Mouse (Mus musculus) MN1 (cell line): ENCODE data around the gene Gfm2.
A peak's percentile ranks its signal among the peaks of the same experiment; 100 is the strongest.

Experiments
- DNase-seq: peaks from one replicate; pipeline ENCODE4 v3.0.0-alpha.2; 2016; ENCODE audit warnings: low spot score

Gene Gfm2

GRCm38 (mm10) chr13:97187693-97188092 is 50.0 kb downstream of the Gfm2 start:
- DNase-seq: no peak

DNA sequence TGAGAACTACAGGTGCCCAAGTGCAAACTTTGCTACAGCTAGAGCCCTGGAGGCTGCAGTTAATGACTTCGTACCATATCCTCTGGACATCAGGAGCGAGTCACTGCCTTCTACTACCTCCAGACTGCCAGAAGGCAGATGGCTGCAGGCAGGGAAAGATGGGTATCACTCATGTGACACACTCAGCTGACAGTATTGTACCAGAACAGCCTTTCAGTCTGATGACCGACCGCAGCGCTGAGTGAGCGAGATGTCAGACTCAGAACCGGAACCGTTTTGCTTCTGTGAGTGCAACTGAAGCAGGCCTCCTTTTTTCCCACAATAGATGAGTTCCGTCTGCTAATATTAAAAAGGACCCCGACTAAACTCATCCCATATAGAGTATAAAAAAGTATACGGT is 54.9 kb downstream of the Gfm2 start:
- DNase-seq: peak; percentile 59

DNA sequence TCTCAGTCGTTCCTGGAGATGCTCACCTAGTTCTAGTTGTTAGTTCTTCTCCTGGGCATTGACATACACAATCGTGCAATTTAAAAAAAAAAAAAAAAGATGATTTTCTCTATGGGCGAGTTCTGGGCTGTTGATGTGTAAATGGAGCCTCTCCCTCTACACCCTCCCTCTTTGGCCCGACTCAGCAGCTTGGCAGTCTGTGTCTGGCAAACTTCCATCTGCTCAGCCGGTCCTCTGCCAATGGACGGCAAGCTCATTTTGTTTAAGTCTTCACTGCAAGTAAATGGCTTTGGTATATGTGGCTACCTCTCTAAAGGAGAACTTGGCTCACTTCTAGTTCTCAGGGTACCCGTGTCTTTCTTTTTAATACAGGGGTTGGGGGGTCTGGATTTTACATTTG is 55.7 kb downstream of the Gfm2 start:
- peak; percentile 62 for DNase-seq

GRCm38 (mm10) chr13:97196186-97196924 is 58.6 kb downstream of the Gfm2 start:
- no peak for DNase-seq

DNA sequence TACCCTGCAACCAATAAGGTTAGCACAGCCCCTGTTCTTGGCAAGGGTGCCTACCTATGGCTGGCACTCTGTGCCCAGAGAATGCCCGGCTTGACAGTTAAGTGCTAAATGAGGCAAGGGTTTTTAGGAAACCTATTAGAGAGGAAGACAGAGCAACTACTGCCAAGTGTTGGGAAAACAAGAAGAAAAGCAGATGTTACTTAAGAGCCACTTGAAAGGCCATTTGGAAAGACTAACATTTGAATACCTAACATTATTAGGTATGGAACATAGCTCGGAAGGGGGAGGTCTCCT is 59.1 kb downstream of the Gfm2 start:
- DNase-seq: peak; percentile 65

DNA sequence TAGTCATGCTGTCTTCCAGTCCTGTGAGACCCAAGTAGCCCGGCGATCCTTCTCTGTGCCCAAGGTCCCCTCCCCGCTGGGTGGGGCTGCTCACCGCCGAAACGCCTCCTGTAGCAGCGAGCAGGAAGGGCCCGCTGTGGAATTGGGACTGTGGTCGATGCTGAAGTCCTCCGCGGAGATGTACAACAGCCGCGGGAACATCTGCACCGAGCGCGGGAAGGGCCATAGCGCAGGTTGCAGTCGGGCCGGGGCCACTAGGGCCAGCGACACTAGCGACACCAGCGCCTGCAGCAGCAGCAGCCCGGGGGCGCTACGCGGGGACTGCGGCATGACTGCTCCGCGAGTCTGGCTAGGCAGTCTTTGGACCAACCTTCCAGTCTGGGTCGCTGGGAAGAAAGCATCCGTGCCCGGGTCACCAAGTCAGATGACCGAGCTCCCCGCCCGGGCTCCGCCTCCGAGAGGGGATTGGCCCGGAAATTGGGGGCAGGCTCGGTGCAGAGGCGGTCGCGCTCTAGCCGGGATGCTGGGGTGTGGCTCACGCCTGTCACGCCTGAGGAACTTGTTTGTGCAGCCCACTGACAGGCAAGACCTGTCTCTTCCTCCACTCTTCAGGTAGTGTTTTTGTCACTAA is 60.3 kb downstream of the Gfm2 start, which contains the start of gene Hexb:
Gene Hexb, minus strand, starts transcription at position 426 of the 631 bp plus-strand sequence.
- peak; percentile 94 for DNase-seq

- DNase-seq: no peak
Measured at GRCm38 (mm10) chr13:97199123-97199522, 61.4 kb downstream of the Gfm2 start.

GRCm38 (mm10) chr13:97201076-97201475 is 63.3 kb downstream of the Gfm2 start:
- DNase-seq: no peak

DNA sequence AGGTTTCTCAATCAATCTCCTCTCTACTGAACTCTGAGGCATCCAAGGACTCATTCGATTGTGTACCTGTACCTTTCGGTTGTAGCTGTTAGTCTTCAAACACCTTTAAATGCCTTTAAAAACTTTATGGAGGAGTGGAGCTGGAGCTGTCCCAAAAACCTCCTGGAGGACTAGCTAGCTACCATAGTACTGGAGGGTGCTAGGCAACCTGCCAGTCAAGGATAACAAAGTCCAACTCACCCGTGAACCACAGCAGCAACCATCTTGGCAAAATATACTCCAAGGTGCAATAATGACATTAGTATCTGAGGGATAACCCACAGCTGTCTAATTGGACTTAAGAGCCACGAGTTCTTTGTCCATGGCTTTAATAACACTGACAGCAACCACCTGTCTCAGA is 64.2 kb downstream of the Gfm2 start:
- no peak for DNase-seq

DNA sequence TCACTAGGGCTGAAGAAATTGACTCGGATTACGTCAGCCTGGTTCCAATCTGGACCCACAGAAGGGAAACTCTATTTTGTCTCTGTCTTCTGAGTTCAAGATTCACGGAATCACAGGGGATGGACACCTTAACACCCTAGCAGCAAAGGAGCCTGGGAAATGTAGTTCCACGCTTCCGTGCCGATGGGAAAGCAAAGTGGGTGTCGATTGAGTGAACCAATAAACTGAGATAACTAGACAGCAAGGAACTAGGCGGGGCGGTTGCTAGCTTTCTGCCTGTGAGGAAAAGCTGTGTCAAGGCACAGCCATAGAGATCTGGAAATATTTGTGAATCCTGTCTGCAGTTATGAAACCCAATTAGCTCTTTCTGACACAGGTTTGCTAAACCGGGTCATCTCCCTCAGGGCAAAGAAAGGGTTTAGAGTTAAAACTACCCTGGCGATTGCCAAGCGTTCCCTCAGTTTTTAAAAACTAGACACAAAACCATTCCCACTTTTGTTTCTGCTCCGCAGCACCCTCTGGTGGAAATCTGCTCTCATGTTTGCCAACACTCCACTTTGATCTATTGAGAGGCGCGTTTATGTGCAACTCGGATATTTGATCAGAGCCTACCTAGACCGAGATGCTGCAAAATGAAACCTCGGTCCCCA is 67.4 kb downstream of the Gfm2 start:
- peak; percentile 87 for DNase-seq

DNA sequence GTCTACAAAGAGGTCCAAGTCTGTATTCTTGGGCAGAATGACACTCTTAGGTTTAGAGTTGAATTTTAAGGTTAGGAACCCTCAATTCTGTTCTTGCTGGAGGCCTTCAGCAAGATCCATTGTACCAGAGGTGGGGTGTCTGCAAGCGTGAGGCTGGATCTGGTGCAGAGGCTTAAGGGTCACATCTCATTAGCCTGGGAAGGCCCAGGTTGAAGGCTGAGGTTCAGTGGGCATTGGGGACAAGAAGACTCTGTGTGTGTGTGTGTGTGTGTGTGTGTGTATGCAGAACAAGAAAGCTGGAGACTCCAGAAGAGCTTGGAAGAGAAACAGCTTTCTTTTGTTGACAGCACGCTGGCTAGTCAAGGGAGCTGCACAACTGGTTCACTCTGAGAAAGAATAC is 68.3 kb downstream of the Gfm2 start:
- no peak for DNase-seq

GRCm38 (mm10) chr13:97207472-97208111 is 69.9 kb downstream of the Gfm2 start:
- DNase-seq: no peak

GRCm38 (mm10) chr13:97208112-97208478 is 70.4 kb downstream of the Gfm2 start:
- no peak for DNase-seq

GRCm38 (mm10) chr13:97208500-97209010 is 70.8 kb downstream of the Gfm2 start:
- DNase-seq: peak; percentile 25

GRCm38 (mm10) chr13:97214583-97215268 is 77.0 kb downstream of the Gfm2 start:
- no peak for DNase-seq

DNA sequence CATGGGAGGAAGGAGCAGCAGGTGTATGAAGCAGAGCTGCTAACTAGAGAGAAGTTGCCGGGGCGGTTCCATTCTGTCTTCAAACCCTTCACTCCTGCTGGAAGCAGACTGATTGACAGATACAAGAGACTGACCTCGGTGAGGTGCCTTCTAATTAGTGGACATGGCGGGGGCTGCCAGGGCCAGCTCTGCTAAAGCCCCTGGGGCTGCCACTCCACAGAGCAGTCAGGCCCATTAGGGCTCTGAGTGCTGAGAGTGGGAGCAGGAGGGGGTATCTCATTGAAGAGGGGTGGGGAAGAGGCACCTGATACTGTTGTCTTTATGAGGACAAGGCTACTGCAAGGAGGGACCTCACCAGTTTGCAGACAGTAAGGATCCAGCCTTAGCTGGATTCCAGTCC is 77.8 kb downstream of the Gfm2 start:
- DNase-seq: no peak

DNA sequence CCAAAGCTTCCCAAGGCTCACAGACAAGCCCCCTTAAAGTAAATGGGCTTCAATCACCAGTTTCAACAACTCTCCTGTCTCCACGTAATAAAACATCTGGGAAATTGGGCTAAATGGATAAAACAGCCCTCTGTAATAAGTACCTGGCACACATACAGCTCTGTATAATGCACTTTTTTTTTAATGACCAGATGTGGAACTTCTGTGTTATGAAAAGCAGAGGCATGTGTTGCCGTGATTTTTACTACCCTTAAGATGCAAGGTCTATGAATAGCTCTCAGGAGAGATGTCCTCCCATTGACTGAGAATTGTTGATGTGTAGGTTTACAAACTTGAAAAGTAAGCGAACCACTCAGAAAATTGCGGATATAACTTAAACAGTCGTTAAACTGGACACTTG is 78.5 kb downstream of the Gfm2 start:
- DNase-seq: no peak

GRCm38 (mm10) chr13:97220022-97220421 is 82.3 kb downstream of the Gfm2 start:
- DNase-seq: no peak

- no peak for DNase-seq
Measured at GRCm38 (mm10) chr13:97223856-97224255, 86.1 kb downstream of the Gfm2 start.

DNA sequence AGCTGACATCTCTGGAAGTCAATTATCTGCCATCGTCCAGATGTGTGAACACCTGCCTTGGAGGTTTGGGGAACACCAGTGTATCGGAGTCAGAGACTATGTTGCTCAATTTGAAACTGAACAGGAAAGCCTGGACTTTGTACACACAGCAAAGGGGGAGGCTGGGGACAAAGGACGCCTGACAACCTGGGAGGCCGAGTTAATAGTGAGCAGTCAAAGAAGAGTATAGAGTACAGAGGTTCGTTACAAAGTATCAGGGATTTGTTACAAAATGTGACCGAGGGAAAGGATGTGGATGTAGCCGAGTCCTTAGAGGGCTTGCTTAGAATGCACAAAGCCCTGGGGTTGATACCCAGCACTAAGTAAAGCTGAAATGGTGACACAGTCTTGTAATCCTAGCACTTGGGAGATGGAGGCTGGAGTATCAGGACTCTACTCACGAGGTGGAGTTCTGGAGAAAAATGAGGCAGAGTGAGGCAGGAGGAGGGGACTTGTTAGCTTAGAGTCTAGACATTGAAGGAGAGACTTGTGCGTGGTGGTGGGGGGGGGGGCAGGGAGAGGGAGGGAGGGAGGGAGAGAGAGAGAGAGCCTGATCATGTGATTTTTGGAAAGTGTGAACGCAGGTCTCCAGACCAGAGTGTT is 86.7 kb downstream of the Gfm2 start:
- no peak for DNase-seq

GRCm38 (mm10) chr13:97225130-97225529 is 87.4 kb downstream of the Gfm2 start:
- no peak for DNase-seq

GRCm38 (mm10) chr13:97227795-97228194 is 90.1 kb downstream of the Gfm2 start:
- no peak for DNase-seq
